Mouse (Mus musculus) frontal cortex, adult (tissue): ENCODE data around the gene Glra4.

ENCODE experiments used
- ATAC-seq: cut with Nextera tagmentation; 2 replicates; pipeline ENCODE4 v1.9.2; 2017; ENCODE audit warnings: mild to moderate bottlenecking, moderate library complexity, mixed read lengths; ENCODE audit not compliant: low TSS enrichment

Gene Glra4

DNA sequence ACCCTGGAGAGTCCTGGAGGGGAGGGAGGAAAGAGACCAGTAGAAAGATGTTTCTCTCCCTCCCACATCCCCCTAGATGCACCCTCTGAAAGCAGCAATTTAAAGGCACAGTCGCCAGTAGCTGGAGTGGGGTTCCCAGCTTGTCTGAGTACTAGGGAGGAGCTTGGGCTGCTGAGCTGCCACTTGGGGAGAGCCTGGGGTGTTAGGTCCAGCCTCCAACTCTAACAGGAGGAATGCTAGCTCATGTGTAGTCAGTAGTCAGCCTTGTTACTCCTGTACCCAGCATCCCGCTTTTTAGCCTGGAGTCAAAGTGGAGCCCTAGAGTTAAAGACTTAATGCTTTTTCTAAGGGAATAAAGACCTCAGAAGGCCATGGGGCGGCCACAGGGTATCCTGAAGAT is at the start of gene Glra4:
Glra4 (minus strand) TSS at position 101 of the 400 bp plus-strand sequence.
- no peak for ATAC-seq

DNA sequence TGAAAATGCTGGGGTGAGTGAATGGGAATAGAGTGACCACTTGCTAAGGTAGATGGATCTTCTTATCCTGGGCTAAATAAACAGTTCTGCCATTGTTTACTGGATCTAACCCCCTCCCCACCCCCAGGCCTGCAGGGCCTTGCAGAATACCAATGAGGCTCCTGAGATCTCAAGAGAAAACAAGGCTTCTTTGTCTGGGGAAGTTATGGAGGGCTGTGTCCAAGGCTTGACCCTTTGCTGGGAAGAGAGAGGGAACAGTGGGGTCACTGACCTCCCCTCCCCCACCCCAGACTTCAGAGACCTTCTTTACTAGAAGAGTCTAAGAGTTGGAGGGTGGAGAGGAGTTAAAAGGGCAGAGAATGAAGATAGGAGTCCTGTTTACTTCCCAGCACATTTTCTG is 48.7 kb upstream of the Glra4 start:
- ATAC-seq: no peak

DNA sequence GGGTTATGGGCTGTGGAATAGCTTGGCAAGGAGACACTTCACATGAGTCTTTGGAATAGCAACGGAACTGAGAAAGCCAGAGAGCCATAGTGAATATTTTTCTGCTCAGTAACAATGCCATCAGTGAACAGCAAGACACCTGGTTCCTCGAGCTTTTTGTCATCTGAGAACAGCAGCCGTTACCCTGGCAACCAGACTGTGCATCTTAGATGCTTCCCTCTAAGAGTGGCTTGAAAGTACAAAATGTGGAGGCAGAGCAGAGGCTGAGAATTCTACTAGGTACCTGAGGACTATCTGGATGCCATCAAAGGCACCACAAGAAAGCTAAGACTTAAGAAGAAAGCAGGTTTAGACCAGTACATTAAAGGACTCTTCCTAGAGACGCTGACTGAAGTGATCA is 45.1 kb upstream of the Glra4 start:
- no peak for ATAC-seq

- no peak for ATAC-seq
Observed at GRCm38 (mm10) chrX:136822371-136822770, 42.4 kb upstream of the Glra4 start, which contains the start of gene Plp1. Gene Plp1 (plus strand): TSS chrX:136822671.

DNA sequence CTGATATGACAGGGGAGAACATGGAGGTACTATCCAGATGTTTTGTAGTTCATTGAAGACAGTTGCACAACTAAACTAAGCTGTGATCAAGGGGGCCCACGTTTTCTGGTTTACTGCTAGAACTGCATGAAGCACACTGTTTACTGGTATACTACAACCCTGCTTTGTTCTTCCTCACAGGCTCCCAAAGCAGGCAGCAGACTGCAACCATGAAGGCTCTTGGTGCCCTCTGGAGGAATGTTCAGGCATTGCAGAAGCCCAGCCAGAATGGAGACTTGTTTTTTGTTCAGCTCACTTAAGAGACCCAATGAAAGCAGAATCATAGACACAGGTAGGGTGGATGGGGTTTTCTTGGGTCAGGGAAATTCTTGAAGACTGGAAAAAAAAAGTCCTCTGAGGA is 40.3 kb upstream of the Glra4 start:
- peak; percentile 98 for ATAC-seq

DNA sequence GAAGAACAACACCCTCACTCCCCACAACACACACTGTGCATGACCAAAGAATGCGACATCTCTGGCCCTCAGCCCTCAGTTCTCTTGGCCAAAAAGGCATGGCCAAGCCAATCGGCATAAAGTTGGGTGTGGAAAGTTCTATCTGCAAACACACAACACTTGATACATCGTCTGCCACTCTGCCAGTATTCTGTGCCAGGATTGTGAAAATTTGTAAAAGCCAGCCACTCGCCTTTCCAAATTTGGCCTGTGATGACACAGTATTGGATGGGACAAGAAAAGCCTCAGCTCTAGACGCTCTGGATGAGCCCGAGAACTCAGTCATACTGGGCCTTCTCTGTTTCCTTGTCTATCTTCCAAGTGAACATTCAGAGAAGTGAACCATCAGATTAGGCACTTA is 39.8 kb upstream of the Glra4 start:
- peak; percentile 38; the same call in 1 of the 2 replicates for ATAC-seq

GRCm38 (mm10) chrX:136797223-136797622 is 17.3 kb upstream of the Glra4 start:
- ATAC-seq: no peak

DNA sequence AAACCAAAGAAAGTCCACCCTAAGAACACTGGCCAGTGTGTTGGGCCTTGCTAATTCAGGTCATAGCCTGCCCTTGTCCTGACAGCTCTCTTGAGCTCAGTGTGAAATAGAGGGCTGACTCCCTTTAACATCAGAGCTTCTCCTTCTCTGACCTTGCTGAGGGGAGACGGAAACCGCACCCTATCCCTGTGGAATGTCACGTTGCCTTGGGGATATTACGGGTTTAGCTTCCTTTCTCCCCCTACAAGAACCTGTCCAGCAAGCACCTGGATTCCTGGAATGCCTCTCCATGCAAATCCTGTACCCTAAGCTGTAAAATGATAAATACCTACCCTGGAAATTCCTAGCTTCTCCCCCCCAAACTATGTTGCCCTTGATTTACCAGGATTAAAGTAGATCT is 9.5 kb upstream of the Glra4 start:
- ATAC-seq: no peak

GRCm38 (mm10) chrX:136779262-136779661 is 679 bp downstream of the Glra4 start:
- ATAC-seq: no peak

DNA sequence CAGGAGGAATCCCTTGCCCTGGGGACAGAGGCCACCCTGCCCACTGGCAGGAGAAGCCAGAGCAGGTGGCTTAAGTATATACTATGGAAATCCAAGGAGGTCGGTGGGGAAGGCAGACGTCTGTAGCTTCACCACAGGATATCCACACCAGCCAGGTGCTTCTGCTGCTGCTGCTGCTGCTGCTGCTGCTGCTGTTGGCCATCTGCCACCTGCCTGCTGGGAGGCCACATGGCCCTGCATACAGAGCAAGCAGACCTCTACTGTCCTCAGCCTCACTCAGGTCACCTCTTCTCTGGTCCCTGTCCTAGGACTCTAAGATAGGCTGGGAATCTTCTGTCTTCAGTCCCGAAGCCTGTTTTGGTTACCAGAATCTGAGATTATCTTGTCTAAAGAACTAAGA is 1.9 kb downstream of the Glra4 start:
- no peak for ATAC-seq

- ATAC-seq: no peak
Observed at GRCm38 (mm10) chrX:136773035-136773434, 6.9 kb downstream of the Glra4 start.

DNA sequence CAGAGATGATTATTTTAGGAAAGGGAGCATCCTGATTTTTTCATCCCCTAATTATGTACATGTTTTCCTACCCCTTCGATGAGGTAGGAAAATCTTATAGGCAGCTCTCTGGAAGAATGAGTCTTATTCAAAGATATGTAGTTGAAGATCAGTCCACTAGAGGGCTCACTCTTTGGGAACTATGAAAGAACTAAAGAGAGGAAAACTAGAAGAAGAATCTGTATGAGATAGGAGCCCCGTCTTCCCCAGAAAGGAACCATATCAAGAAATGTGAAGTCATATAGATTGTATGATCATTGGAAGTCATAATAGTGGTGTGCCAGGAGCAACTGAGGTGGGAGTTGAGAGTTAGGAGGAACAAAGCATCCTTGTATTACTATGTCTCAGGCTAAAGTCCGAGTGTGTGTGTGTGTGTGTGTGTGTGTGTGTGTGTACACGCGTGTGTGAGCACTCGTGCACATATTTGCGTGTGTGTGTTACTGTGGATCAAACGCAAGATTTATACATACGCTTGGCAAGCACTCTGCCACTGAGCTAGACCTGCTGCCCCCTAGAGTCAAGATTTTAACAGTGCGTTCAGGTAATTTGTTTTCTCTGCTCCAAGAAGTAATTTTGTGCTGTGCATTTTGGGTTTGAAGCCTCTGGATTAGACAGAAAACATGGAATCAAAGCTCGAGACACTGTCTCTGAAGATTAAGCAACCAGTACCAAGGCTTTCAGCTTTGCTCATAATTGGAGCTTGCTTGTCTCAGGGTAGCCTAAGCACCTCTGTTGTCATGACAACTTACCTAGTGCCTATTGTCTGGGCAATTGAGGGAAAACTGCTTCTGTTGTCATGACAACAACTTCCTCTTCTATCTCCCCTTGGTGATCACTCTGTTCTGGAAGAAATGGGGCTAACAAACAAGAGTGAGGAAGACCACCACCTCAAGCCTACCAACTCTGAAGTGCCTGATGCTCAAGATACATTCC is 18.6 kb downstream of the Glra4 start:
- peak; percentile 87 for ATAC-seq

GRCm38 (mm10) chrX:136755464-136755863 is 24.5 kb downstream of the Glra4 start:
- peak; percentile 95 for ATAC-seq

DNA sequence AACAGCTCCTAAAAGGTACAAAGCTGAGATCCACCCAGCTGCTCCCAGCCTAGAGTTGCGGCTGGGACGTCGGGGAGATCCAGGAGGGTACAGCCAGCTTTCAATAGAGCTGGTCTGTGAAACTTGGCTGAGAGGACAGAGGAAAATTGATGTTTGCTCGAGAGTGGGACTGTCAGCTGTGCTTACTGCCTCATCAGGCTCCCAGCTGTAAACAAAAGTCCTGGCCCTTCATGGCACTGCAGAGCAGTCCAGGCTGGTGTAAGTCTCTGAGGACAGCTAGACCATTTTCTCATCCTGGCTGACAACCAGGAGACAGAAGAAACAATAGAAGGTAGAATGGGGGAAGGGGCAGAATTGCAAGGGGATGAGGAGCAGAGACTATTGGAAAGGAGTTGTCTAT is 30.6 kb downstream of the Glra4 start:
- peak; percentile 69 for ATAC-seq

DNA sequence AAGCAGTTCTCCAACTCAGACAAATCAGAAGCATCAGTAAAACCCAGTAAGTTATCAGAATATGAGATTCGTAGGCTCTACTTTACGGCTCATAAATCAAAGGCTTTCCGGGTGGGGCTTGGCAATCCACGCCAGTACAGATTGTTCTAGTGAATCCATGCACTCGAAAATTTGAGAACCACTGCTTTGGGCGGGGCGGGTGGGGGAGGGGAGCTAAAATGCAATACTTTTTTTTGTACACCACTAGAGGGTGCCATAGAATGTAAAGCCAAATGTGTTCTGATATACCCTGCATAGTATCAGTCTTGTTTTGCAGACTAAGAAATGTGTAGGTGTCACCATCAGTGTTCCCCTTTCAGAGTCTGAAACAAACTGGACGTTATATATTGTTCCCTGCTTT is 35.3 kb downstream of the Glra4 start:
- no peak for ATAC-seq

- ATAC-seq: no peak
Observed at GRCm38 (mm10) chrX:136743459-136743858, 36.5 kb downstream of the Glra4 start, which contains the start of gene Morf4l2. Gene Morf4l2 (minus strand): TSS chrX:136743690.

GRCm38 (mm10) chrX:136742661-136743103 is 37.3 kb downstream of the Glra4 start:
- ATAC-seq: peak; percentile 38; the same call in 1 of the 2 replicates

GRCm38 (mm10) chrX:136742241-136742640 is 37.7 kb downstream of the Glra4 start:
- no peak for ATAC-seq

- ATAC-seq: peak; percentile 86
Observed at GRCm38 (mm10) chrX:136741651-136742201, 38.2 kb downstream of the Glra4 start.

- ATAC-seq: peak; percentile 95
Observed at GRCm38 (mm10) chrX:136740791-136741650, 38.9 kb downstream of the Glra4 start.

DNA sequence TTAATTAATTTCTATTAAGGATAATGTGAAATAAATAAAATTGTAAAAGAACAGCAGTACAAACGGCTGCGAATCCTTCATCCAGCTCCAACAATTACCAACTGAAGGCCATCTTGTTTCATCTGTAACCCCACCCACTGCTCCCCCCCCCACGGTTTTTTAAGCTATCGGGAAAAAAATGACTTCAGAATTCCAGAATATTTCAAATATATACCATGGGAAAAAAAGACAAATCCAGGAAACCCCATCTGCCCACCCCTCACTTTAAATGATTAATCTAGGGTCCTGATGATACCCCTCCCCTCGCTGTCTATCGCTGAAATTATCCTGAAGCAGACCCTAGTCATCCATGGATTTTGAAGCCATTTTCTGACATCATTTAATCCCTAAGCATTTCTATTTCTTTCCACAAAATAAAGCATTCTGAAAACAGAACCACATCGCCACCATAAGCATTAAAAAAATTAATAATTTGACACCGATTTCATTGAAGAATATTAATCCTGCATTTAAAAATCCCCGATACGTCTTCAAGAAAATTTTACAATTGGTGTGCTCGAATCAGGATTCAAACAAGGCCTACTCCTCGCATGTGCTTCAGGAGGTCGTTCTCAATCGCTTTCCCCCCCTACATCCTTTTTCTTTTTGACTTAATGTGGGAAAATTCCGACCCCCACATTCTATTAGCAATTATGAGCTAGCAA is 39.7 kb downstream of the Glra4 start:
- no peak for ATAC-seq
